Mouse (Mus musculus): ENCODE data around the gene Pik3c2a.
"Not testable (repeated sequence)": the region's sequence is repeated elsewhere in the genome, so short reads cannot be mapped to it uniquely, and the experiment has no call there.

Gene Pik3c2a

GRCm38 (mm10) chr7:116392329-116392728 lies 50.9 kb downstream of the Pik3c2a start:
- no peak for DNase-seq (ENCODE audit: low spot score)

- DNase-seq (ENCODE audit: low spot score), result not testable (repeated sequence)
These were observed 55.9 kb downstream of the Pik3c2a start for GRCm38 (mm10) chr7:116387389-116387788.

- not testable (repeated sequence) for DNase-seq (ENCODE audit: low spot score)
These were observed 64.1 kb downstream of the Pik3c2a start for GRCm38 (mm10) chr7:116379181-116379580.

GRCm38 (mm10) chr7:116374284-116374683 lies 69.0 kb downstream of the Pik3c2a start:
- DNase-seq (ENCODE audit: low spot score), result no peak

GRCm38 (mm10) chr7:116336226-116336625 lies 107.0 kb downstream of the Pik3c2a start:
- peak; percentile 7 for DNase-seq (ENCODE audit: low spot score)

GRCm38 (mm10) chr7:116335133-116335532 lies 108.1 kb downstream of the Pik3c2a start:
- no peak for DNase-seq (ENCODE audit: low spot score)

GRCm38 (mm10) chr7:116334669-116335038 lies 108.6 kb downstream of the Pik3c2a start:
- DNase-seq (ENCODE audit: low spot score), result no peak

GRCm38 (mm10) chr7:116333713-116334668 lies 109.3 kb downstream of the Pik3c2a start, which contains the start of gene Rps13:
Rps13 (minus strand) TSS chr7:116334195.
- DNase-seq (ENCODE audit: low spot score), result peak; percentile 94

- no peak for DNase-seq (ENCODE audit: low spot score)
These were observed 112.0 kb downstream of the Pik3c2a start for GRCm38 (mm10) chr7:116331246-116331645.

GRCm38 (mm10) chr7:116329858-116330257 lies 113.4 kb downstream of the Pik3c2a start:
- no peak for DNase-seq (ENCODE audit: low spot score)

- no peak for DNase-seq (ENCODE audit: low spot score)
These were observed 114.5 kb downstream of the Pik3c2a start for GRCm38 (mm10) chr7:116328777-116329176.

GRCm38 (mm10) chr7:116327901-116328300 lies 115.3 kb downstream of the Pik3c2a start:
- DNase-seq (ENCODE audit: low spot score), result no peak

- DNase-seq (ENCODE audit: low spot score), result peak; percentile 42
These were observed 119.8 kb downstream of the Pik3c2a start for GRCm38 (mm10) chr7:116323331-116323964.

- DNase-seq (ENCODE audit: low spot score), result no peak
These were observed 133.8 kb downstream of the Pik3c2a start for GRCm38 (mm10) chr7:116309456-116309855.

GRCm38 (mm10) chr7:116308632-116308991 lies 134.6 kb downstream of the Pik3c2a start:
- DNase-seq (ENCODE audit: low spot score), result no peak

- DNase-seq (ENCODE audit: low spot score), result peak; percentile 69
These were observed 135.2 kb downstream of the Pik3c2a start, which contains the start of gene Plekha7 for GRCm38 (mm10) chr7:116307871-116308631. Plekha7 (minus strand) TSS chr7:116308376.

- DNase-seq (ENCODE audit: low spot score), result peak; percentile 71
These were observed 136.0 kb downstream of the Pik3c2a start for GRCm38 (mm10) chr7:116307099-116307870.

- DNase-seq (ENCODE audit: low spot score), result no peak
These were observed 136.6 kb downstream of the Pik3c2a start for GRCm38 (mm10) chr7:116306601-116307000.

- no peak for DNase-seq (ENCODE audit: low spot score)
These were observed 141.5 kb downstream of the Pik3c2a start for GRCm38 (mm10) chr7:116301661-116302311.

- no peak for DNase-seq (ENCODE audit: low spot score)
These were observed 142.1 kb downstream of the Pik3c2a start for GRCm38 (mm10) chr7:116301144-116301543.

- DNase-seq (ENCODE audit: low spot score), result no peak
These were observed 144.4 kb downstream of the Pik3c2a start for GRCm38 (mm10) chr7:116298851-116299250.
